Mouse (Mus musculus) lung, postnatal 0 days (tissue): ENCODE measurements around the gene Cops7a.

ENCODE experiments used
- CTCF ChIP-seq: IDR thresholded peaks from 2 replicates; pipeline ENCODE4 v1.5.1; 2016; ENCODE audit warnings: antibody characterized with exemption, mild to moderate bottlenecking
- EP300 ChIP-seq: IDR thresholded peaks from 2 replicates; pipeline ENCODE4 v1.6.1; 2016; ENCODE audit warnings: antibody characterized with exemption, mild to moderate bottlenecking, control low read depth

GRCm38 (mm10) chr6:124936681-124937080 lies 28.7 kb downstream of the Cops7a start:
- TF ChIP-seq CTCF, result no peak
- no peak for TF ChIP-seq EP300
